Mouse (Mus musculus) thymus, adult 2 months (tissue): ENCODE measurements at regions not wholly inside any gene's neighbourhood (a gene's known extent, or its start where the extent isn't known, plus 50 kb on each side); places are given as distances from the start of the nearest gene placed in this dataset.

Experiments used
- CTCF ChIP-seq: fragments of 200-500 bp; IDR thresholded peaks from 2 replicates; pipeline ENCODE4 v1.5.1; 2012; ENCODE audit warnings: mild to moderate bottlenecking, control low read depth, low read length, moderate library complexity, borderline replicate concordance; ENCODE audit not compliant: control insufficient read depth, poor library complexity, insufficient read depth; ENCODE audit errors: extremely low read depth
- POLR2A ChIP-seq: fragments of 200-500 bp; IDR thresholded peaks from 2 replicates; pipeline ENCODE4 v1.6.1; 2012; ENCODE audit warnings: mild to moderate bottlenecking, low read length, control low read depth, moderate library complexity; ENCODE audit not compliant: control insufficient read depth, poor library complexity, insufficient read depth; ENCODE audit errors: extremely low read depth

GRCm38 (mm10) chr6:51071243-51071642 lies 361.2 kb upstream of the Nfe2l3 start:
- TF ChIP-seq CTCF (no peak), POLR2A (no peak)
